Mouse (Mus musculus) embryo, embryonic 11 days (tissue): ENCODE data around the gene Cenpv.

Experiments
- DNase-seq: peaks from one replicate; pipeline ENCODE4 v3.0.0-alpha.2; 2015

Gene Cenpv

DNA sequence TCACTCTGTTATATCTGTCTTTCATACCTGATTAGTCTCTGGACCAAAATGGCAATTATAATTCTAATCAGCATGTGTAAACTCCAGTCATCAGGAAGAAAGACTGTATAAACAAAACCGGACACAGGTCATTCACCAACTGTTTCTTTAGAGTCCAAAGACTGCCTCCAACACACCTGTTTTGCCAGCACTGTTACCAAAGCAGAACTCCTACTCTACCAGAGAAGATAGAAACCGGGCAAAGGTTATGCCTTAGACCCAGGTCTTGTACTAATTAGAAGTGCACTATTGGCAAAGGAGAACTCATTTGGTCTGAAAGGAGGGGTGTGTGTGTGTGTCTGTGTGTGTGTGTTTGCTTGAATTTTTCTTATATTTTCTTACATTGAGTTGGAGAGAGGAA is 38.5 kb downstream of the Cenpv start:
- DNase-seq, result no peak

- DNase-seq, result no peak
Measured at GRCm38 (mm10) chr11:62498802-62499201, 40.3 kb downstream of the Cenpv start.

GRCm38 (mm10) chr11:62497181-62497580 is 41.9 kb downstream of the Cenpv start:
- DNase-seq, result no peak

DNA sequence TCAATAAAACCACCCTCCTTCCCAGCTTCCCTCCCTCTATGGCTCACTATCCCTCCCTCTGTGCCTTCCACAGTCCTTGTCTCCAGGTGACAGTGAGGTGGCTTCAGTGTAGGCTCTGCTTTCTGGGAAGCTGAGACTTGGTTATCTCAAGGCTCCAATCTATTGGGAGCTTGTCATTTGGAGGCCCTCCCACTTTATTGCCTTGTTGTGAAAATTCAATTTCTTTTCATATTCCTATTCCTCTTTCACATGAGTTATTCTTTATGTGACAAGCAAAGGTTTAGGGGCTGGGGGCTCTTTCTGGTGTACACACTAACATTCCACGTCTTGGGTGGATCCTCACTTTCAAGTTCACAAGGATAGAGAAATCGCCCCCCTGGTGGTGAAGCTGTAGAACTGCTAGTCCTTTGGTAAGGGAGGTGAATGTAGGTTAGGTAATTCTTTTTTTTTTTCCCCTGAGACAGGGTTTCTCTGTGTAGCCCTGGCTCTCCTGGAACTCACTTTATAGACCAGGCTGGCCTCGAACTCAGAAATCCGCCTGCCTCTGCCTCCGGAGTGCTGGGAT is 42.8 kb downstream of the Cenpv start:
- peak; percentile 58 for DNase-seq

DNA sequence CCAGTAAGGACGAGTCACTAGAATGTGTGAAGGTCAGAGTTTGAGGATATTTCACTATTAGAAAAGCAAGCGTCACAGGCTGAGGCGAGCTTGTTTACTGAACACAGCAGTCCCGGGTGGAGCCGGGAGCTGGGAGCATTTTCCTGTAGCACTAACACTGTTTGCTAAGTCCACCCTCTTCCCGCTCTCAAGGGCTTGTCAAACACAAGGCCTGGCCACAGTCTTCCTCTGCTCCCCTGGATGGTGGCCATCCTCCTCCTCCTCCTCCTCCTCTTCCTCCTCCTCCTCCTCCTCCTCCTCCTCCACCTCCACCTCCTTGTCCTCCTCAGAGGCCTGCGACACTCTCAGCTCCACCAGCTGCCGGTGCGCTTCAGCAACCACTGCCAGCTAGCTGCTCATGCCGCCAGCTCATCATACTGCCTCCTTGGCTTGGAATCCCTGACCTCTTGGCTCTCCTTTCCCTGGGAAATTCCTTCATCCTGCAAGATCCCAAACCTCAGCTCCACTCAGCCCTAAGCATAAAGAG is 43.7 kb downstream of the Cenpv start:
- peak; percentile 47 for DNase-seq

DNA sequence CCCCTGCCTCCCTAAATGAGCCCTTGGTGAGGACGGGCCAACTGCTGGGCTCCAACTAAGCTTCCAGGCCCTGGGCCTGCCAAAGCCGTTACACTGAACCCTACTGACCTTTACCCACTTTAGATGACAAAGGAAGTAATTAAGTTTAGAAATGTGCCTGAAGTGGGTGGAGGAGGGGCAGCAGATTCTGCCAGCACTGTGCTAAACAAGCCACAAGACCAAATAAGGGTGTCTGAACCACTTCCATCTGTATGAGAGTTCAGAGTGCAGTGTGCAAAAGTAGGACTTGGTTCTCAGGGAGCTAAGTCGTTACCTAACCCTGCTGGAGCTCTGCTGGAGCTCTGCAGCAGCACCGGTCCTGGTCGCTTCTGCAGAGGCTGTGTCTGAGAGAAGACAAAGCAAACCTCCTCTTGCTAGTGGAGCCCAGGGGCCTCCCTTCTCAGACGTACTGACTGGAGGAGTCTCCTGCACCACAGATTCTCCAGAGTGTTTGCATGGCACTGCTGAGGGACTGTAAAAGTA is 44.2 kb downstream of the Cenpv start:
- DNase-seq, result peak; percentile 75

DNA sequence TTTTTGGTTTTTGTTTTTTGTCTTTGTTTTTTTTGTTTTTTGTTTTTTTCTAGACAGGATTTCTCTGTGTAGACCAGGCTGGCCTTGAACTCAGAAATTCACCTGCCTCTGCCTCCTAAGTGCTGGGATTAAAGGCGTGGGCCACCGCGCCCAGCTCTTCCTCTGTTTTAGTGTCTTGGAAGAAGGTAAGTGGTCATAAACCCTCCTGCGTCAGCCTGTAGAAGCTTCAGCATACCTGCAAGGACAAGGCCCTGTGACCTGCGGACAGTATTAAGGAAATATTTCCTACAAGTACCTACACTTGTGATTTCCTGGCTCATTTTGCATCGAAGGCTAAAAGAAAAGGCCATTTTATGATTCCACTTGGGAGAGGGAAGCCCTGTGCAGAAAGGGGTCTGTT is 45.4 kb downstream of the Cenpv start:
- DNase-seq, result no peak

- DNase-seq, result no peak
Measured at GRCm38 (mm10) chr11:62487540-62488350, 51.3 kb downstream of the Cenpv start.

GRCm38 (mm10) chr11:62486949-62487348 is 52.1 kb downstream of the Cenpv start:
- no peak for DNase-seq

GRCm38 (mm10) chr11:62479581-62479980 is 59.5 kb downstream of the Cenpv start:
- DNase-seq, result no peak

DNA sequence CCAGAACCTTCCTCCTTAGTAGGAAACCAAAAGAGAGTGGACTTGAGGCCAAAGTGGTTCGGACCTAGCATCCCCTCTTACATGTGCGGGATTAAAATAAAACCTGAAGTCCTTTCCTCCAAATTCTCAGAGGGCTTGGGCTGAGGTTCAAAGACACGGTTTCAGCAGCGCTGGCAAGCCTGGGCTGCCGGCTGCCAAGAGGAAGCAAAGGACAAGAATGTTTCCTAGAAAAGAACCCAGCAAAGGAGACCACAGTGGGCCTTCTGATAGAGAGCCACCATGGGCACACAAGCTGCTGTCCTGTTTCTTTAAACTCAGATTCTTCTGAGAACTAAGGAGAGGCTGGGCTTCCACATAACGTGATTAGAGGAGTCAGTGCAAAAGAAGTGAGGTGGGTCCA is 60.1 kb downstream of the Cenpv start:
- no peak for DNase-seq

- DNase-seq, result no peak
Measured at GRCm38 (mm10) chr11:62476156-62476555, 62.9 kb downstream of the Cenpv start.
